Mouse (Mus musculus) ES-E14 (cell line): ENCODE results near the gene Cldn19. TPM values are rescaled to one million over a fixed set of nuclear protein-coding genes. Genes with fewer than 3 reads are reported as not detected.
A peak's percentile ranks its signal among the peaks of the same experiment; 100 is the strongest.

Source experiments
- DNase-seq: peaks from one replicate; pipeline ENCODE4 v3.0.0-alpha.2; 2013; ENCODE audit warnings: low read depth, low spot score
- H3K27ac ChIP-seq: 2 replicates; pipeline ENCODE4 v1.5.1; 2012; ENCODE audit warnings: low read depth, mild to moderate bottlenecking, low read length, moderate library complexity, mixed read lengths; ENCODE audit not compliant: poor library complexity, insufficient read depth, severe bottlenecking
- H3K36me3 ChIP-seq: 2 replicates; pipeline ENCODE4 v1.6.1; 2012; ENCODE audit warnings: mild to moderate bottlenecking, low read length, moderate library complexity, mixed read lengths; ENCODE audit not compliant: control insufficient read depth, poor library complexity, insufficient read depth, severe bottlenecking
- H3K4me1 ChIP-seq, 2 experiments: fragments of 150-350 bp in 1 of 2; sonication (generic) in 1 of 2; 2 replicates each; pipeline ENCODE4 v1.6.1; 2012; ENCODE audit warnings: low read length in 2 of 2, mild to moderate bottlenecking in 1 of 2, mixed read lengths in 1 of 2; ENCODE audit not compliant: control insufficient read depth in 2 of 2, insufficient read depth in 2 of 2, poor library complexity in 1 of 2
- H3K4me3 ChIP-seq, 2 experiments: fragments of 150-350 bp in 1 of 2; sonication (generic) in 1 of 2; 2 replicates each; pipeline ENCODE4 v1.5.1; 2012; ENCODE audit warnings: low read length in 2 of 2, low read depth in 1 of 2, mild to moderate bottlenecking in 1 of 2, mixed read lengths in 1 of 2; ENCODE audit not compliant: insufficient read depth in 1 of 2, poor library complexity in 1 of 2, severe bottlenecking in 1 of 2
- H3K9ac ChIP-seq: 2 replicates; pipeline ENCODE4 v1.6.1; 2012; ENCODE audit warnings: low read depth, mild to moderate bottlenecking, low read length, mixed read lengths; ENCODE audit not compliant: poor library complexity, insufficient read depth, severe bottlenecking
- H3K9me3 ChIP-seq: fragments of 150-350 bp; sonication (generic); 2 replicates; pipeline ENCODE4 v1.6.1; 2012; ENCODE audit warnings: low read depth, mild to moderate bottlenecking, low read length; ENCODE audit not compliant: control insufficient read depth, insufficient read depth
- CHD2 ChIP-seq: IDR thresholded peaks from 2 replicates; pipeline ENCODE4 v1.6.1; 2014; ENCODE audit warnings: mild to moderate bottlenecking, low read depth, low read length, inconsistent platforms
- HCFC1 ChIP-seq: IDR thresholded peaks from 2 replicates; pipeline ENCODE4 v1.6.1; 2012; ENCODE audit warnings: low read length, inconsistent platforms, borderline replicate concordance; ENCODE audit not compliant: insufficient read depth
- MAFK ChIP-seq: IDR thresholded peaks from 2 replicates; pipeline ENCODE4 v1.6.1; 2014; ENCODE audit warnings: mild to moderate bottlenecking, low read depth, low read length, inconsistent platforms; ENCODE audit not compliant: insufficient read depth
- ZC3H11A ChIP-seq: IDR thresholded peaks from 2 replicates; pipeline ENCODE4 v1.6.1; 2012; ENCODE audit warnings: low read depth, mild to moderate bottlenecking, inconsistent platforms, low read length, borderline replicate concordance
- ZNF384 ChIP-seq: IDR thresholded peaks from 2 replicates; pipeline ENCODE4 v1.6.1; 2012; ENCODE audit warnings: low read depth, low read length, inconsistent platforms
- in situ Hi-C, 2 experiments: fragments of 600-800 bp; cut with MboI; formaldehyde crosslinking; loops; one replicate each; pipeline ENCODE4 v1.15.1; 2025; ENCODE audit warnings: low sequenced_read_pairs in 2 of 2, inconsistent platforms in 1 of 2; ENCODE audit not compliant: unreplicated experiment in 2 of 2
- total RNA-seq: library from RNA; depleted of rRNA; stranded (reverse); fragments of 300-350 nt; gene quantifications from 2 replicates; pipeline ENCODE4 v1.2.3, GENCODE M21; 2012

Cldn19 gene
- total RNA-seq, 1 experiment: 0.18 TPM

DNA sequence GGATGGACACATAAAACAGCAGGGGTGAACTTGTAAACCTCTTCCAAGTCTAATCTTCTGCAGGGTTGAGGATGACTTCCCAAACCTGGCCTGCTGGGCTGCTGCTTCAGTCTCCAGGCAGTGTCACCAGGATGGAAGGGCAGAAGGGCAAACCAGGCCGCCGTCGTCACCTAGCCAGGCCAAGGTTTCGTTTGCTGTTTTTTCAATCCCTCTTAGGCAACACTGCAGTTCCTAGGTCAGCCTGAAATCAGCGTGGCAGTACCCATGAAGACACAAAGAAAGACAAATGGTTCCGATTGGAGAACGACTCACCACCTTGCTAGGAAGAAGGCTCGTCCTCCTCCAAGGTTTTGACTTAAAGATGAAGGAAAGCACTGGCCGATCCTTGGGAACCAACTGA is 29.5 kb upstream of the Cldn19 start:
- Histone ChIP-seq H3K36me3 (peaks cover 23% of the 10 kb centered on the region), H3K4me1 (no peaks in the 10 kb centered on the region), H3K9me3 (no peaks in the 10 kb centered on the region), H3K4me3 (no peak overlapping the region), H3K27ac (no peak overlapping the region), H3K9ac (no peak overlapping the region)
- in situ Hi-C loops: no loop called here
- TF ChIP-seq CHD2: no peak
- TF ChIP-seq ZC3H11A: no peak
- TF ChIP-seq HCFC1: no peak
- no peak for TF ChIP-seq ZNF384
- no peak for TF ChIP-seq MAFK
- no peak for DNase-seq

GRCm38 (mm10) chr4:119226751-119227150 is 28.5 kb upstream of the Cldn19 start:
- no peak overlapping the region for H3K27ac ChIP-seq
- no peak overlapping the region for H3K9ac ChIP-seq
- in situ Hi-C loops: no loop called here
- peaks cover 23% of the 10 kb centered on the region for H3K36me3 ChIP-seq
- no peaks in the 10 kb centered on the region for H3K9me3 ChIP-seq
- no peak overlapping the region for H3K4me3 ChIP-seq
- H3K4me1 ChIP-seq: no peaks in the 10 kb centered on the region
- no peak for DNase-seq
- TF ChIP-seq CHD2 (no peak), HCFC1 (no peak), ZC3H11A (no peak), ZNF384 (no peak), MAFK (no peak)

DNA sequence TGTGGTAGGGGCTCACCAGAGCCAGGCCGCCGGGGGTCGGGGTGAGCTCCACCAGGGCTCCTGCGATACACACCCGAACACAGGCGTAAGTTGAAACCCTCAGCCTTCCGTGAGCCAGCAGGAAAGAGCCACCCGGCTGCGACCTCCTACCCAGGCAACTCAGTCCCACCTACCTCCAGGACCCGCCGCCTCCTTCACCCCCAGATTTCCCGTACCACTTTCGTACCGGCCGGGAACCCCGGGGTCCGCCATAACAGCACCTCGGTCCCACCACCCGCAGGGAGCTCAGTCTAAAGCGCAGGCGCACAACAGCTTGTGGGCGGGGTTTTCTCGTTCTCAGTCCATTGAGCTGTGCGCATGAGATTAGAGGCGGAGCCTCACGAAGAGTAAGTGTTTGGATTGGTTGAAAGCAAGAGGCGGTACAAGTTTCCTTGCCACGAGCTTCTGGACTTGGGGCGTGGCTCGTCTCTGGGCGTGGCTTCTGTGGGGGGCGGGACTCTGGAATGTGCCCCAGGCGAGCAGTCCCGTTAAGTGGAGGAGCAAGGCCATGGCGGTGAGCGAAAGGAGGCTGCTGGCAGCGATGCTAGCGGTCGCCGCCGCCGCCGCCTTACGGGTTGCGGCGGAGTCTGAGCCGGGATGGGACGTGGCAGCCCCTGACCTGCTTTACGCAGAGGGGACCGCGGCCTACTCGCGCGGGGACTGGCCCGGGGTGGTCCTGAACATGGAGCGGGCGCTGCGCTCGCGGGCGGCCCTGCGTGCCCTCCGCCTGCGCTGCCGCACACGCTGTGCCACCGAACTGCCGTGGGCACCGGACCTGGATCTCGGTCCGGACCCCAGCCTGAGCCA is 22.6 kb upstream of the Cldn19 start, which contains the start of the genes AU022252 and P3h1:
Gene AU022252, minus strand, starts transcription at position 303 of the 846 bp plus-strand sequence.
Gene P3h1, plus strand, starts transcription at position 506 of the 846 bp plus-strand sequence.
- peak; percentile 100 for DNase-seq
- in situ Hi-C loops: no loop called here
- H3K9ac ChIP-seq: peak within 1 kb of the TSS; percentile 95
- no peak within 1 kb of the TSS for H3K27ac ChIP-seq
- no peaks in the 10 kb centered on the region for H3K9me3 ChIP-seq
- peaks cover 0 to 4% of the 10 kb centered on the region in 2 experiments; a peak in 2 of 4 replicates for H3K4me1 ChIP-seq
- H3K4me3 ChIP-seq: peak within 1 kb of the TSS; percentile 85 to 98
- peaks cover 3% of the 10 kb centered on the region; the same call in 1 of the 2 replicates for H3K36me3 ChIP-seq
- no peak for TF ChIP-seq MAFK
- peak; percentile 45; the same call in 1 of the 2 replicates for TF ChIP-seq HCFC1
- TF ChIP-seq ZNF384: no peak

- H3K4me3 ChIP-seq: peak overlapping the region; percentile 85 to 90
- peaks cover 6 to 10% of the 10 kb centered on the region in 2 experiments; a peak in 2 of 4 replicates for H3K4me1 ChIP-seq
- H3K27ac ChIP-seq: no peak overlapping the region
- in situ Hi-C loops: no loop called here
- TF ChIP-seq HCFC1: no peak
- no peak for TF ChIP-seq MAFK
- TF ChIP-seq ZNF384: no peak
- TF ChIP-seq ZC3H11A: no peak
- TF ChIP-seq CHD2: no peak
- no peak for DNase-seq
- peak overlapping the region; percentile 81 for H3K9ac ChIP-seq
- no peaks in the 10 kb centered on the region for H3K36me3 ChIP-seq
- no peaks in the 10 kb centered on the region for H3K9me3 ChIP-seq
Observed at GRCm38 (mm10) chr4:119233256-119233901, 21.8 kb upstream of the Cldn19 start.
